Mouse (Mus musculus) hindbrain, embryonic 13.5 days (tissue): ENCODE measurements at regions not wholly inside any gene's neighbourhood (a gene's known extent, or its start where the extent isn't known, plus 50 kb on each side); places are given as distances from the start of the nearest gene placed in this dataset.

Experiments
- ATAC-seq: fragments of 200-750 bp; cut with Nextera tagmentation; 2 replicates; pipeline ENCODE4 v1.8.0; 2017; ENCODE audit warnings: moderate TSS enrichment; ENCODE audit not compliant: low FRiP score
- H3K27ac ChIP-seq: fragments of 300-500 bp; sonication (generic); 2 replicates; pipeline ENCODE4 v1.5.1; 2015; ENCODE audit warnings: inconsistent platforms, mild to moderate bottlenecking, moderate library complexity
- H3K27me3 ChIP-seq: fragments of 300-500 bp; sonication (generic); 2 replicates; pipeline ENCODE4 v1.6.1; 2015; ENCODE audit warnings: mild to moderate bottlenecking, inconsistent platforms
- H3K36me3 ChIP-seq: fragments of 300-500 bp; sonication (generic); 2 replicates; pipeline ENCODE4 v1.6.1; 2015; ENCODE audit warnings: mild to moderate bottlenecking, inconsistent platforms
- H3K4me1 ChIP-seq: fragments of 300-500 bp; sonication (generic); replicated peaks from 2 replicates; pipeline ENCODE4 v1.6.1; 2015; ENCODE audit warnings: inconsistent platforms
- H3K4me2 ChIP-seq: fragments of 300-500 bp; sonication (generic); 2 replicates; pipeline ENCODE4 v1.6.1; 2015; ENCODE audit warnings: inconsistent platforms, mild to moderate bottlenecking, moderate library complexity
- H3K4me3 ChIP-seq: fragments of 300-500 bp; sonication (generic); 2 replicates; pipeline ENCODE4 v1.5.1; 2015; ENCODE audit warnings: mild to moderate bottlenecking, inconsistent platforms
- H3K9ac ChIP-seq: fragments of 300-500 bp; sonication (generic); 2 replicates; pipeline ENCODE4 v1.6.1; 2015; ENCODE audit warnings: mild to moderate bottlenecking, inconsistent platforms
- H3K9me3 ChIP-seq: fragments of 300-500 bp; sonication (generic); 2 replicates; pipeline ENCODE4 v1.6.1; 2016; ENCODE audit warnings: inconsistent platforms
- WGBS: fragments of 180-500 bp; shearing (Covaris S2); methylation state at CpG from one replicate; pipeline ENCODE4 v1.1.7; 2015; 5-methylcytosine and 5-hydroxymethylcytosine counted together

DNA sequence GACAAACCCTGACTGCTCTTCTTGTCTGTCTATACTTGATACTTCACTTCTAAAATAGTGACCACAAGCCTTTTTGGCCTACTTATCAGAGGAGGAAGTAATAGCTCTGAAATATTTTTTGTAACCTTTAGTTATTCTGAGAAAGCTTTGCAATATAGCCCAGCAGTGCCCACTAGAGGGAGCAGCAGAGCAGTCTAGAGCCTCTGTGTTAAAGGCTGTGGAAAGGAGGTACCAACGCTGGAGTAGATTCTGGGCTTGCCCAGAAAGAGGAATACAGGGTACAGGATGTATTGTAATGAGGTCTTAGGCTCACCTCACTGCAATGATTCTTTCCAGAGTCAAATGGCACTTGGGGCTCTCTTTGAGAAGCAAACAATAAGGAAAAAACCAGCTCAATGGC is 151.1 kb downstream of the Dmrta2 start:
- H3K9ac ChIP-seq: no peak overlapping the region
- H3K36me3 ChIP-seq: no peaks in the 10 kb centered on the region
- peaks cover 38% of the 10 kb centered on the region for H3K4me1 ChIP-seq
- peak; percentile 74 for ATAC-seq
- no peak overlapping the region for H3K4me3 ChIP-seq
- H3K9me3 ChIP-seq: no peaks in the 10 kb centered on the region
- WGBS: 6% methylated on average over 1 of the region's 1 CpGs
- no peak overlapping the region for H3K4me2 ChIP-seq
- H3K27ac ChIP-seq: peak overlapping the region; percentile 79
- no peaks in the 10 kb centered on the region for H3K27me3 ChIP-seq

DNA sequence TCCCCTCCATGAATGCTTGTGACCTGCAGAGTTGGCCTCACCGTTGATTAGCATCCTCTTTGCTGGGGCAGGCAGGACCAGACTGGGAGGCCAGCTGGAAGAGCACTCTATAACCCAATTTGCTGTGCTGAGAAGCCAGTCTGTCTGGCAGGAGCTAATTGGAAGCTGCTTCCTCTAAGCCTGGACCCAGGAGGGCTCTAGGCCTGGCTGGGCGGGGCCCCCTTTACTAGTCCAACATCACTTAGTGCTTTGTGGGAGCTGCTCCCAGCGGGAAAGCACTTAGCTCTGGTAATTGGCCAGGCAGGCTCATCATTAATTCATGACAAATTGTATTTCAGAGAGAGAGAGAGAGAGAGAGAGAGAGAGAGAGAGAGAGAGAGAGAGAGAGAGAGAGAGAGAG is 151.7 kb downstream of the Dmrta2 start:
- H3K4me2 ChIP-seq: no peak overlapping the region
- 19% methylated on average over 3 of the region's 3 CpGs for WGBS
- no peaks in the 10 kb centered on the region for H3K27me3 ChIP-seq
- H3K27ac ChIP-seq: peak overlapping the region; percentile 79
- no peaks in the 10 kb centered on the region for H3K9me3 ChIP-seq
- ATAC-seq: peak; percentile 83
- peaks cover 44% of the 10 kb centered on the region for H3K4me1 ChIP-seq
- H3K9ac ChIP-seq: no peak overlapping the region
- no peaks in the 10 kb centered on the region for H3K36me3 ChIP-seq
- H3K4me3 ChIP-seq: no peak overlapping the region

GRCm38 (mm10) chr4:110132061-110132460 is 154.2 kb downstream of the Dmrta2 start:
- no peak overlapping the region for H3K4me3 ChIP-seq
- no peaks in the 10 kb centered on the region for H3K27me3 ChIP-seq
- H3K9me3 ChIP-seq: no peaks in the 10 kb centered on the region
- H3K4me1 ChIP-seq: peaks cover 43% of the 10 kb centered on the region
- H3K27ac ChIP-seq: no peak overlapping the region
- H3K9ac ChIP-seq: no peak overlapping the region
- ATAC-seq: no peak
- 70% methylated on average over 4 of the region's 4 CpGs for WGBS
- no peak overlapping the region for H3K4me2 ChIP-seq
- H3K36me3 ChIP-seq: no peaks in the 10 kb centered on the region

- ATAC-seq: no peak
- Histone ChIP-seq H3K27ac (peak overlapping the region; percentile 58; the same call in 1 of the 2 replicates), H3K36me3 (no peaks in the 10 kb centered on the region), H3K4me3 (no peak overlapping the region), H3K27me3 (no peaks in the 10 kb centered on the region), H3K9me3 (no peaks in the 10 kb centered on the region), H3K9ac (no peak overlapping the region), H3K4me2 (no peak overlapping the region), H3K4me1 (peaks cover 33% of the 10 kb centered on the region)
- WGBS: 17% methylated on average over 7 of the region's 7 CpGs
Measured at GRCm38 (mm10) chr4:110134036-110134435, 156.2 kb downstream of the Dmrta2 start.

DNA sequence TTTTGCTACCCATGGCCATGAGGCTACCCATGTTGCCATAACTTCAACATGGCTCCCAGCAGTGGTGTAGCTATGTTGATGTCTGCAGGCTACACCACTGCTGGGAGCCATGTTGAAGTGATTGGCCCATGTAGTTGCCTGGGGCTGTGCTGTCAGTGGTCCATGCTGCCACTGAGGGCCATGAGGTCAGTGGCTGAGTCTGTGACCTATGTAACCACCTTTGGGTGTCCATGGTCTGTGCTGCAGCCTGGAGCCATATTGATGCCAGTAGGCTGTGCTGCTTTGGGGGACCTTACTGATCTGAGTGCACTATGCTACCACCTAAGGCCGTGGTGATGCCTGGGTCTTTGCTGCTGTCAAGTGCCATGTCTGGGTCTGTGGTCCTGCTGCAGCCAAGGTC is 167.4 kb downstream of the Dmrta2 start:
- Histone ChIP-seq H3K9me3 (no peaks in the 10 kb centered on the region), H3K4me2 (no peak overlapping the region), H3K9ac (no peak overlapping the region), H3K27me3 (no peaks in the 10 kb centered on the region), H3K36me3 (no peaks in the 10 kb centered on the region), H3K27ac (no peak overlapping the region), H3K4me1 (no peaks in the 10 kb centered on the region), H3K4me3 (no peak overlapping the region)
- ATAC-seq: no peak
- 88% methylated on average over 1 of the region's 1 CpGs for WGBS

DNA sequence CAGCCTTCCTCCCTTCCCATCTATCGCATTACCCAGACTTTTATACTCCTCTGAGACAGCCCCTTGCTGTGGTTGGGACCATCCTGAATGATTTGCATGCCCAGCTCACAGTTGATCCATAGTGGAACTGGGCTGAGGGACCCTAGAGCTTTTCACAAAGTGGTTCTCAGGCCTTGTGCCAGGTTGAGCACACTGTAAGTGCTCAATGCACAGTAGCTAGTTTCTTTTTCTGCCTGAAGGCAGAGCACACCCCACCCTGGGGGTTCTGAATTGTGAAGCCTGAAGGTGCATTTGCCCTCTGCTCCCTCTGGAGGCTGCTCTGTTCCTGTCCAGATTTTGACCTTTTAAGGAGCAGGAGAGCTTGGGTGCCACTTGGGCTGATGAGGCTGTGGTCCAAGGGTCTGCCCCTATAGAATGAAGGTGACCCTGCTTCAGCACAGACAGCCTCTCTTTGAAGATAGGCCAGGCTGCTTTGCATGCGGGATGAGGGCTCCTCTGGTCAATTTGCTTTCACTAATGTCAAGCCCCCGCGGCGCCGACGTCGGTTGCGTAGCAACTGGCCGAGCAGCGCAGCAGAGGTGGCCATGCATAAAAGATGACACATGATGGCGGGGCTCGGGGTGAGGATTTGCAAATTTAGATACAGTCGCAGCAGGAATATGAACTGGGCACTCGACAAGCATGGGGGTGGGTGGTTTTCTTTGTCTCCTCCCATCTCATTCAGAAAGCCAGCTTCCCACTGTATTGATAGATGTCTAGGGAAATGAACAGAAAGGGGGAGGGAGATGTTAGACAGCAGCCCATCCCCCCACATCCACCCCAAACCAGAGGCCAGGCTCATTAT is 174.5 kb downstream of the Dmrta2 start:
- Histone ChIP-seq H3K27ac (peak overlapping the region; percentile 91), H3K4me3 (no peak overlapping the region), H3K27me3 (no peaks in the 10 kb centered on the region), H3K9me3 (no peaks in the 10 kb centered on the region), H3K9ac (no peak overlapping the region), H3K36me3 (no peaks in the 10 kb centered on the region), H3K4me1 (peaks cover 27% of the 10 kb centered on the region), H3K4me2 (peak overlapping the region; percentile 28)
- WGBS: 7% methylated on average over 15 of the region's 15 CpGs
- peak; percentile 92 for ATAC-seq
